Comparison of ENCODE assay signal across 10 mouse cellular contexts in genomic region chr15:10421138-10421784, GRCm38 (mm10). TPM values are rescaled to one million over a fixed set of nuclear protein-coding genes. Genes with fewer than 3 reads are reported as not detected.
A peak's percentile ranks its signal among the peaks of the same experiment; 100 is the strongest.
DNase-seq lines count a peak whose midpoint lies in the region; ATAC-seq and TF ChIP-seq lines count a peak whose summit lies in the region.
"Had no signal": no experiment of that assay in that cellular context is flagged by ENCODE, and none has a peak within 500 bp of the region (broad histone marks: within the 10 kb centered on the region; RNA-seq: fewer than 3 reads in every experiment).

No protein-coding gene starts in this region.

- no peak overlapping the region for H3K4me3 ChIP-seq in hindbrain, embryonic 11.5 days (ENCODE audit: low read depth, low read length)
- no peak overlapping the region for H3K4me3 ChIP-seq in midbrain, embryonic 16.5 days (ENCODE audit: low read depth, low read length)
- no peak overlapping the region for H3K4me3 ChIP-seq in lung, postnatal 0 days (ENCODE audit: low read depth, low read length)
- H3K4me3 ChIP-seq: heart, embryonic 15.5 days had no signal

- H3K27me3 ChIP-seq in hindbrain, embryonic 11.5 days (ENCODE audit: control insufficient read depth, insufficient read depth, low read length) = no peaks in the 10 kb centered on the region
- H3K27me3 ChIP-seq in midbrain, embryonic 16.5 days (ENCODE audit: control insufficient read depth, insufficient read depth, low read depth, low read length) = no peaks in the 10 kb centered on the region
- H3K27me3 ChIP-seq in lung, postnatal 0 days (replicated peaks; ENCODE audit: insufficient read depth, low read length) = no peaks in the 10 kb centered on the region
- H3K27me3 ChIP-seq: heart, embryonic 15.5 days had no signal

- H3K9me3 ChIP-seq in hindbrain, embryonic 11.5 days (ENCODE audit: control insufficient read depth, low read length) = no peaks in the 10 kb centered on the region
- no peaks in the 10 kb centered on the region for H3K9me3 ChIP-seq in midbrain, embryonic 16.5 days (replicated peaks; ENCODE audit: control insufficient read depth, low read length, poor library complexity, severe bottlenecking)
- H3K9me3 ChIP-seq in lung, postnatal 0 days (ENCODE audit: low read length) = no peaks in the 10 kb centered on the region
- H3K9me3 ChIP-seq: heart, embryonic 15.5 days had no signal

- TF ChIP-seq EP300 in lung, postnatal 0 days (IDR thresholded peaks at IDR 0.05) = no peak

- ATAC-seq in hindbrain, embryonic 11.5 days (ENCODE audit: low FRiP score) = peak; percentile 85
- ATAC-seq in midbrain, embryonic 16.5 days = peak; percentile 68; the same call in 1 of the 2 replicates
- ATAC-seq in lung, postnatal 0 days = no peak

- no peak overlapping the region for H3K27ac ChIP-seq in hindbrain, embryonic 11.5 days (ENCODE audit: low read depth, low read length)
- no peak overlapping the region for H3K27ac ChIP-seq in midbrain, embryonic 16.5 days (ENCODE audit: low read length)
- no peak overlapping the region for H3K27ac ChIP-seq in lung, postnatal 0 days (ENCODE audit: low read length)
- H3K27ac ChIP-seq: heart, embryonic 15.5 days had no signal

- no peaks in the 10 kb centered on the region for H3K36me3 ChIP-seq in hindbrain, embryonic 11.5 days (ENCODE audit: control insufficient read depth, insufficient read depth, low read length)
- no peaks in the 10 kb centered on the region for H3K36me3 ChIP-seq in midbrain, embryonic 16.5 days (ENCODE audit: control insufficient read depth, insufficient read depth, low read length)
- H3K36me3 ChIP-seq in lung, postnatal 0 days (ENCODE audit: insufficient read depth, low read length) = no peaks in the 10 kb centered on the region
- H3K36me3 ChIP-seq: heart, embryonic 15.5 days had no signal

- peak; percentile 30 for DNase-seq in brain, adult 2 months (ENCODE audit: low read depth, low spot score)
- DNase-seq in embryo, embryonic 9.5 days (ENCODE audit: extremely low spot score) = peak; percentile 33
- DNase-seq in hindbrain, embryonic 11.5 days (ENCODE audit: low spot score) = peak; percentile 46
- no peak for DNase-seq in layer of hippocampus, postnatal 14 days (ENCODE audit: low spot score in 2 of 2)
- DNase-seq in spleen, adult 12 weeks (ENCODE audit: low spot score) = no peak
- no peak for DNase-seq in lung, postnatal 0 days (ENCODE audit: low spot score)
- DNase-seq: kidney, postnatal 36 days; lung, embryonic 14.5 days had no signal

- no peak overlapping the region for H3K4me2 ChIP-seq in hindbrain, embryonic 11.5 days (replicated peaks; ENCODE audit: low read depth, low read length)
- no peak overlapping the region for H3K4me2 ChIP-seq in midbrain, embryonic 16.5 days (ENCODE audit: low read length)
- no peak overlapping the region for H3K4me2 ChIP-seq in lung, postnatal 0 days (replicated peaks; ENCODE audit: low read depth, low read length)
- H3K4me2 ChIP-seq: heart, embryonic 15.5 days; lung, embryonic 14.5 days had no signal

- TF ChIP-seq CTCF in lung, postnatal 0 days (IDR thresholded peaks at IDR 0.05) = no peak

- H3K9ac ChIP-seq in hindbrain, embryonic 11.5 days (ENCODE audit: low read depth, low read length) = no peak overlapping the region
- H3K9ac ChIP-seq in midbrain, embryonic 16.5 days (ENCODE audit: low read depth, low read length) = no peak overlapping the region
- no peak overlapping the region for H3K9ac ChIP-seq in lung, postnatal 0 days (replicated peaks; ENCODE audit: low read depth)
- H3K9ac ChIP-seq: heart, embryonic 15.5 days; lung, embryonic 14.5 days had no signal

- no peaks in the 10 kb centered on the region for H3K4me1 ChIP-seq in hindbrain, embryonic 11.5 days (replicated peaks; ENCODE audit: control insufficient read depth, insufficient read depth, low read length)
- no peaks in the 10 kb centered on the region; the same call in 1 of the 2 replicates for H3K4me1 ChIP-seq in midbrain, embryonic 16.5 days (ENCODE audit: control insufficient read depth, insufficient read depth, low read length)
- no peaks in the 10 kb centered on the region for H3K4me1 ChIP-seq in lung, postnatal 0 days (ENCODE audit: insufficient read depth, low read depth, low read length)
- H3K4me1 ChIP-seq: heart, embryonic 15.5 days had no signal

- WGBS in hindbrain, embryonic 11.5 days = 20% methylated on average over 7 of the region's 7 CpGs
- 15% methylated on average over 7 of the region's 7 CpGs for WGBS in midbrain, embryonic 16.5 days
- 39% methylated on average over 7 of the region's 7 CpGs for WGBS in lung, postnatal 0 days

RNA-seq across cellular contexts. Expression of gene Dnajc21, which starts 49.1 kb away (rescaled TPM):
- polyA plus RNA-seq in hindbrain, embryonic 11.5 days (2014; fragmentation: Nextera tagmentation; extraction: Ambion mirVana) = 16.0 TPM in 2 replicates
- polyA plus RNA-seq in midbrain, embryonic 16.5 days (2015; fragmentation: Nextera tagmentation; extraction: Ambion mirVana) = 8.3 and 8.5 TPM in 2 replicates
- total RNA-seq in layer of hippocampus, postnatal 14 days (2021) = 10 to 100 TPM; 19.3 TPM
- polyA plus RNA-seq in lung, postnatal 0 days (2015; fragmentation: Nextera tagmentation; extraction: Ambion mirVana) = 10.0 and 11.8 TPM in 2 replicates

Comparison
In these comparisons a context has a peak if more than half of its experiments do, and no peak if none do; other contexts are left out.
1. DNase-seq: peak in brain, adult 2 months (single experiment), embryo, embryonic 9.5 days (single experiment) and hindbrain, embryonic 11.5 days (single experiment); none in layer of hippocampus, postnatal 14 days (0 of 2), spleen, adult 12 weeks (single experiment) and lung, postnatal 0 days (single experiment).